Mouse (Mus musculus) common myeloid progenitor, adult 5-6 weeks (primary cell): ENCODE results near the gene Gmds. TPM values are rescaled to one million over a fixed set of nuclear protein-coding genes. Genes with fewer than 3 reads are reported as not detected.
A peak's percentile ranks its signal among the peaks of the same experiment; 100 is the strongest.

ENCODE experiments used
- ATAC-seq: replicated peaks from 2 replicates; pipeline ENCODE4 v1.8.0; 2016; ENCODE audit warnings: low read depth, mild to moderate bottlenecking, moderate TSS enrichment, inconsistent platforms; ENCODE audit not compliant: poor library complexity, severe bottlenecking
- total RNA-seq: library from RNA; stranded (forward); fragments of 200-1000, 187-1606 nt; gene quantifications from 2 replicates; pipeline ENCODE4 v1.2.3, GENCODE M21; 2017

Gmds gene
- total RNA-seq, 1 experiment from 2014 or later = 26.3 TPM

DNA sequence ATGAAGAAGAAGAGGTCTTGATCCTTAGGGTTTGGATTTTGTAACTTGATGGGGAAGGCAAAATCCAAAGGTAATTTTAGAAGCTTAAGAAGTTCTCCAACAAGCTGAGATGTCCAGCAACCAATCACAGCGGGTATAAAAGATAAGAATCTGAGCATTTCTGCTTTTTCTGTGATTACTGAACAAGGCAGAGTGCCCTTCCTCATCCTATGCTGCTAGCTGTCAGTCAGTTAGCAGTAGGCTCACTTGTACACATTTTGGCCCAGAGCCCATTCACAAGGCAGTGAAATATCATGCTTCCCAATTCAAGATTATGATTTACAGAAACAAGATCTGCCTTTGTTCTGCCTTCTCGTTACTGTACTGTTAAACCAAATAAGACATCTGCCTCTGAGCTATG, 295.8 kb downstream of the Gmds start:
- ATAC-seq = peak; percentile 63; the same call in 1 of the 2 replicates

DNA sequence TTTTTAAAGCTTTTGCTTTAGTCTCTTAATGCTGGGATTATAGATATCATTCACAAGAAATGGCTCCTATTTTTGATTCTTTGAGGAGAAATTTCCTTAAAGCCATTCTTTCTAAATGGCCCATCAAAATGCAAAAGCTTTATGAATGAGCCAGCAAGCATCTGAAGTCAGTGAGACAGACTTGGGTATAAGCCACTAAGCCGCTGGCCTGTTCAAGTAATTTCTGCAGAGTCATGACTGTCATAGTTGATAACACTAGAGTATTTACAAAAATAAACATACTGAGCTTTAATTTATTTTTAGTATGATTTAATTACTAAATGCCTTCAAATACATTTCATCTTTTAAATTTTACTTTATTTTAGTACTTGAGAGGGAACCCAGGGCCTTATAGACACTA, 297.7 kb downstream of the Gmds start:
- no peak for ATAC-seq

DNA sequence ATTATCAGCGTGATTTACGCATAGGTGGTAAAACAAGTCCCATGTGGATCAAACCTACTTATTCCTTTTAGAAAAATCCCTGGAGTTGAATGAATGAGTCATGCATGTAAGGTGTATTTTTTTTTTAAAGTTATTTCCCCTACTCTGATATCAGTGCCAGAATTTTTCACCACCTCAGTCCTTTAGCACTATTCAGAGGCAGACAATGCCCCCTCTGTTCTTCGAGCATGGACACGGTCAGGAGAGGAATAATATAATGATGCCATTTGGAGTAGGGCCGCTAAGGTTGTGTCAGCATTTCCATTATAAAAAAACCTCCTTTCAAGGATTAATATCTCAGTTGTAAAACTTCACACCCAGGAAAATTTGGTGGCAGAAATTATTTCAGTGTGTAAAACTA, 301.6 kb downstream of the Gmds start:
- ATAC-seq = no peak

DNA sequence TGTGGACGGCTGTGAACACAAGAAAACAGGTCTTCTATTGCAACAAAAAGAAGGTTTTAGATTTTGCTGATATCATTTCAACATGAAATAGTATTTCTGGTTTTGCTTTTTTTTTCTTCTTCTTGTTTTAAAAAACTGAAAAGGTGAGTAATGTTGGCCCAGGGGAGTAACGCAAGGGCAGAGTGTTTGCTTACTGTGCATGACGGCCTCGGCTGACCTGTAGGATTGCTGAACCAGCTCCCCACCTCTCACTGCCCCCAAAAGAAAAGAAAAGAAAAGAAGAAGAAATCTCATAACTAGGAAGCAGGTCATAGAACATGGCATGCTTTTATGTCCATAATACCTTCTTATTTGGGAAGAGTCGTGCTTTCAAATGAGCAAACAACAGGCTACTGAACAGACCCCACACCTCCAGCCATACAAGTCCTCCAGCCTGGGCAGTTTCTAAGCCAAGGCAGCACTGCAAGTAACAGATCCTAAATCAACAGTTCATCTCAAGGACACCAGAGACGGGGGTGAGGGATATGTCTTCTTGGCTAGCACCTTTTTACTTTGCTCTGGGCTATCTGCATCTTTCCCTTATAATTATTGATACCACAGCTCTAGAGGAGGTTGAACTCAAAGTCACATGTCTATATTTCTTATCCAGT, 303.6 kb downstream of the Gmds start:
- ATAC-seq = no peak

DNA sequence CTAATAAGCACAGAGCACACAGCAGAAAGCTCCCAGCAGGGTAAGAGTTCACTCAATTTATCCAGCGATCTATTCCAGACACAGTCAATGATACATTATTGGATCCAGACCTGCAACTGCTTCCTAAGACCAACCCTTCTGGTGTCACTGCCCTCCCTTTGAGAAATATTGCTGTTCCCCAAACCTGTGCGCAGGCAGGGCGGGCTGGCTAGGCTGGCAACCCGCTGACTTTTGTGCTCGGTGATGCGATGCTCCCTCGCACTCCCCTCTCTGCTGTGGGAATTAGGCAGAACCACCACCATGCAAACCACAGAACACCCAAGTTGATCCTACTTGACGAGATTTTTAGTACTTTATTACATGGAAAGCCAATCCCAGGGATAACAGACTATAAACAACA, 304.4 kb downstream of the Gmds start:
- ATAC-seq = no peak

DNA sequence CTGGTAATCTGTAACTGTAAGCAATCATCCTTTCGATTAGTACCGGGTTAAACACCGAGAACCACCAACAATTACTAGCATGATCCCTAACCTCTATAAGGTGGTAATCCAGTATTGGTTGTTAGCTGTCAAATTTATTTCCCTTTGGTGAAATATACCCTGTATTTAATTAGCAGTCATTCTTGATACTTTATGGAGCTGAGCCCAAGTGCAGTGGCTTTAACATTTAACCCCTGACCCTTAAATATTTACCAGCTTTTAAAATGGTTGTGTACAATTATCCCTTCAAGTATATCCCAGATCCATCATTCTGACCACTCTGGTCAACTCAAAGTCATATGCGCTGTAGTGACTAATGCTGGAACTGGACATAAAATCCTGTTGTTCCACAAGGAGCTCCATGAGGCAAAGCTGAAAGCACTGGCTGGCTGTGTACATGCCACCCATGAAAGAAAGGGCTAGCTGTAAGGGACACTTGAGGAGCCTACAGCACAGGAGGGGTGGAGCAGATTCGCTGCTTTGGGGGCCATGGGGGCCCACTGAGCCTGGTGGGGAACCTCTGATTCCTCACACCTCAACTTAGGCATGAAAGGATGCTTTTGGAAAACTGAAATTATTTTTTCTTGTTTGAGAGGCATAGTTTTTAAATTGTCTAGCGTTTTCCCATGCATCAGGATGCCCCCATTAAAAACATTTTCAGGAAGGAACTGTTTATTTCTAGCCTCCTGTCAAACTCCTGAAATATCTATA, 312.1 kb downstream of the Gmds start:
- ATAC-seq = no peak

DNA sequence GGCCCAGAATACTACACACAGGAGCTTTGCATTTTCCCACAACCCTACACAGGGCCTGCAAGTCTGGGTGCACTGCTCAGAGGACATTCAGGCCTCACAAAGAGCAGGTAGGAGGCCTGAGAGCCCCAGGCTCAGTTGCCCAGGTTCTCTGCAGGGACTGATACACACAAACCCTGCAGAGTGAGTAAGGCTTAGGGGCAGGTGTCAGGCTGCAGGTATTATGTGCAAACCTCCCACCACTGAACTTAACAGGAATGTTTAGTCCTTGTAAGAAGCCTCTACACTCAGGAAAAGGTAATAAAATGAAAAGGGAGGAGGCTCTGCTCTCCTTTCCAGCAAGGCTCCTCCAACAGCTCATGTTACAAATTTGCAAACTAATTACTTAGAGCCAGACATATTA, 313.7 kb downstream of the Gmds start:
- ATAC-seq = no peak

DNA sequence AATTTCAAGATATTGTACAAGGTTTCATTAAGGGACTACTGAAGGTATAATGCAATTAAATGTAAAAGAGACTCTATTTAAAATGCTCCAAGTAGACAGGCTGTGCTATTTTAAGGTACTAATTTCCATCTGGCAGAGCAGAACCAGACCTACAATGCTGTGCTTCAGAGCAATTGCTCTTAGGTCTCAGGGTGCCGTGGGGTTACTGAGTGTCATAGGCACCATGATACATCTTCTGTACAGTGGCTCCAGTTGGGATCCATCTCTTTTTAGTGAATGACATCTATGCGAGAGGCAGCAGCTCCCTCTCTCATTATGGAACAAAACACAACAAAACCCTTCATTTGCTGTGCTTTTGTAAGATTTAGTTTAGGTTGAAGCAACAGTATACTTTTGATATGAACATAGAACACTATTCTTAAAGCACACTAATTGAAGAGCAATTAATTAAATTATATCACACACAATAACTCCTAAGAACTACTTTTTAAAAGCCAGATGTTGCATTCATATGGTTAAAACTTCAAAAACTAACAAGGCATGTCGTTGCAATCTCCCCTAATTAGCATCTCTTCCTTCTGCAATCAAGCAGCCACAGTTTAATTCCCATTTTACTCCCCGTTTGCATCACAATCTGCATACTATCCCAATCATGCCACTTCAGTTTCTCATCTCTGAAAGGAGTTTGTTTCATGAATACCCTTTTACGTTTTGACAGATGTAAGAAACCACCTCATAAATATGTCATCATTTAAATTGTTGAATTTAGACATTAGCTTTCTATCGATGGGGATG, 317.9 kb downstream of the Gmds start:
- no peak for ATAC-seq

DNA sequence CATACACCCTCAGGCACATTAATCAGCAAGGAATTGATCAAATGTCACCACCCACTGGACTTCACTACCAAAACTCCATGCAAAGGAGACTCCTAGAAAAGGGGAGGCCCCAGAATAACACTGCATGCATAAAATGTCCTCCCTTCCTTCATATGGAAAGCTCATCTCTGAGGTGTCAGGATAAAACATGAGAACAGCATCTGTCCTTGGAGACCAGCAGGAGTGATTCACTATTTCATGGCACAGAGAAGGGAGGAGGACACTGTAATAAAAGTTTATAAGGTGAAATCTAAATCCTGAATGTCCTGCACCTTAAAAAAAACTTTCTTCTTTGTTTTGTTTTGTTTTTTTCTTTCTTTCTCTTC, 319.3 kb downstream of the Gmds start:
- no peak for ATAC-seq

DNA sequence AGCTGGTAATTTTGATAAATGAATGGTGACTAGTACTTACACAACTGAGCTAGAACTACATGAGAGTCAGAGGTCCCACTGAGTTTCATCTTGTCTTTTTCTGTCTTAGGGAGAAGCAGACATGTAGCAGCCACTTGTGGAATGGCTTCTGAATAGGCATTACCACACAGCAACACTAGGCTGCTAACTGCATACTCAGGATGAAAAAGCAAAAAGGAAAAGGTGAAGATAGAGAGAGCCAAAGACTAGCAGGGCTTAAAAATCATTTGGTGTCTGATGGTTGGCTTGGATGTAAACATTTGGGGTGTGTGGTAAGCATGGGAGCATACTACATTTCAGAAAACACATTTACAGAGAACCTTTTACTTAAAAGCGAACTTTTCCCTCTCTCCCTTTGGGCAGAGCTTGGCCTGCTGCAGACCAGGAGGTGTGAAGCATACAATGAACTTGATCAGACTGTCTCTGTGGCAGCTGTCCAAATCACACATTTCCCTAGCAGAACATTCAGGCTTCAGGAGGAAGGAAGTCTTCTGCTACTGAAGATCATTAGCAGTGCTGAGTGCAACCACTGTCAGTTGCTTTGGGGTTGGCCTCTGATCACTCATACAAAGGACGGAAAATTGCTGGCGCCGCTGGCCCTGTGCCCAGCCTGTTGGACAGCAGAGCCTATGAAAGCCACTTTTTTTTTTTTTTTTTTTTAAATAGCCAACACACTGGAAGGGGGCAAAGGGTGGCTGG, 319.9 kb downstream of the Gmds start:
- ATAC-seq = peak; percentile 96

DNA sequence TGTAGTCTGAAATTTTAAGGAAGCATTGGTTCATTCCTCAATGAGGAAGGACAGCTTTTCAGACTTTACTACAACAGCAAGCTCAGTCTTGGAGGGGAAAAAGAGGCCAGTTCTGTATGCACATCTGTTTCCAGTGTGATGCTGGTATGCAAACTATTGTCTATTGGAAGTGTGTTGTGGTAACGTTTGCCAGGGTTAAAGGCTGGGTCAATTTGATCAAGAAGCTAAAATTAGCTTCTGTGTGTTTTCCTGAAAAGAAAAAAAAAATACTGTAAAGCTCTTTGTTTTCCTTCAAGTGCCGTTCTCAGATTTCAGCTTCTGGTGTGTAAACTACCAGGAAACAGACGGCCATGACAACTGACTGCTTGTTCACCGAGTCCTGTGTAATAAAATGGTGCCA, 329.7 kb downstream of the Gmds start:
- no peak for ATAC-seq

DNA sequence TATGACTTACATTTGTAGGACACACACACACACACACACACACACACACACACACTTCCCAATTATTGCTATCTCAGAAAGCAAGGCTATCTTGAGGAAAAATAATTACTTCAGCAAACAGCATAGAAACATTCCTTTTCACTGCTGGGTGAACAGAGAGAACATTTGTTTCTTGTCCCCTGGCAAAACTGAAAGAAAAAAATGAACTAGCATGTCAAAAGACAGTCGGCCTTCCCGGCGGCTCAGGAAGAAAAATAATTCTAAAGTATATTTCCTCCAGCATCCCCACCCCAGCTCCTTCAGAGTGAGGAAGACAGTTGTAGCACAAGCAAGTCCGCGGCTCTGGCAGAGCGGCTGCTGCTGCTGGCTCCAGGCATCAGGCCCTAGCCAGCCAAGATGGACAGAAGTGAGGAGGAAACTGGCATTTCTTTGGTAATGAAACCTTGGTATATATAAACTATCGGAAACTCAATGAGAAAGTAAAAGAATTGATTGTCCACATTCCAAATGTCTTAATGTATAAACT, 330.4 kb downstream of the Gmds start:
- no peak for ATAC-seq

DNA sequence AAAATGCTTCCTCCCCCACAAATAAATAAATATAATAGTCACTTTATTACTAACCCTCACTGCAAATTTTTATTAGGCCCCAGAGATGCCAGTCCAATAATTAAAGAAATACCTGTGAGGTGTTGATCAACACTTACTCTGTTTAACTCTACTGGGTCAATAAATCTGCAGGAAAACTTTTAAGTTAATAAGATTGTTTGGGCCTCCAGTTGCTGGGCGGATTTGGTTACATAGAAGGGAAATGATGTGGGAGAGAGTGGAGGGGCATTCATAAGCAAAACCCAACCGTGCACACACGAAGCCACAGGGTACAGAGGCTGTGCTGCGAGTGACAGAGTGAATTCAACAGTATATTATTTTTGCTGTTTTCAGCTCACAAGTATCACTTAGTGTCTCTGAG, 345.1 kb downstream of the Gmds start:
- ATAC-seq = no peak

DNA sequence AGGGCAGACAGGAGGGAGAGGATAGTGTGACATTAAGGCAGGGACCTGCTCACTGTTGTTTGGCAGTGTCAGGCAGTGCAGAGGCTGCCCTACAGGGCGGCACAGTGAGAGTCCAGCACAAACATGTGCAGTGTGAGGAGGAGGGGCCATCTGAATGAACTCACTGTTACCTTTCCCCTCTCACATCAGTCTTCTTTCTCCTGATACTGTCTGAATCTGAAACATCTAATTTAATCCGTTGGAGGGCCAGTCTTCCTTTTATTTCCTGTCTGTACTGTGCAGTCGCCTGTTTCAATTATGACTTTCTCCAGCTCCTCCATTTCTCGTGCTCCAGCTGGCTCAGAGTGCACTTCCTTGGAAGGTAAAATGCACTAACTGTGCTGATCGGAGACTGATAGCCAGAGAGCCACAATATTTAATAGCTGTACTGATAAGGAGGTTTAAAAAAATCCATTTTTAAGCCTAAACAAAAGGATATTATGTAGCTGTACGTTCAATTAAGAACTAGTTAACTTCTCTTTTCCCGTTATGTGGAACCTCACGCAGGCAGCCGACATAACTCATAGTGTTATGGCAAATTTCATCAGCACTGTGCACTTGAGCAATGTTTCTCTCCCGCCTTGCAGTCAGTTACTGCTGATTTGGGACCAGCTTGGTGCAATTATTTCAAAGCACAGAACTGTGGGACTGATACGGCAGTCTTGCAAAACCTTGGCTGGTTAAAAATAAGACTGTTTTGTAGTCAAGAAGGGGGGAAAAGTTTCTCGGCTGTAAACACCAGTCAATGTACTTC, 345.9 kb downstream of the Gmds start:
- peak; percentile 83 for ATAC-seq

DNA sequence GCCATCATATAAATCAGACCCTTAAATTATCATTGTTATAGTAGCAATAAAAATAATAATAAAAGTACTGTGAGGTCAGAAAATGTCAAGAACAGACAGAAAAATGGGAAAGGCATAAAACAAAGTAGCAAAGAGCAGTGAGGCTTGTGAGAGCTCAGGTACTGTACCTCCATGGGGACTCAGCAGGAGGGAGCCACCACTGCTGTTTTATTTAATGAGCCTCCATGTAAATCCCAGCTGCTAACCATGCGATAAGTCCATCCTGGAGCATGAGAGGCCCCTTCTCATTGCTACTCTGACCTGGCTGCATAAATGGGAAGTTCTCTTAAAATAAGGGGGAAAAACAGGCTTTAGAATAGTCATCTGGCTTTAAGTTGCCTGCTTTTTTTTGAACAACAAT, 357.3 kb downstream of the Gmds start:
- no peak for ATAC-seq

DNA sequence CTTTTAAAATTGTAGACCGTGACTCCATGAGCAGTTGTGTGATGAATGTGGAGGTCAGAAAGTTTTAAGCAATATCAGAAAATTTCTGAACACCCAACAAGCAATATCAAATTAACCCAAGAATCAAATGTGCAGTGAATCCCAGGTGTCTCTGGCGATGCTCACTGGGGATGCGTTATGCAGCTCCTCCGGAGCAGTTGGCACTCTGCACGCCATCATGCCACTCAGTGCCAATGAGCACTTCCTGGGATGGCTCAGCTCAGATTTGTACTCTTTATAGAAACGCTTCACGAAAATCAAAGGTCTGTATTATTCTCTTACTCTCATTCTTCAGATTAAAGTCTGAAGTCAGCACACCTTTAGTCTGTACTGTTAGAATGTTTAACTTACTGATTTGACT, 360.4 kb downstream of the Gmds start:
- no peak for ATAC-seq

DNA sequence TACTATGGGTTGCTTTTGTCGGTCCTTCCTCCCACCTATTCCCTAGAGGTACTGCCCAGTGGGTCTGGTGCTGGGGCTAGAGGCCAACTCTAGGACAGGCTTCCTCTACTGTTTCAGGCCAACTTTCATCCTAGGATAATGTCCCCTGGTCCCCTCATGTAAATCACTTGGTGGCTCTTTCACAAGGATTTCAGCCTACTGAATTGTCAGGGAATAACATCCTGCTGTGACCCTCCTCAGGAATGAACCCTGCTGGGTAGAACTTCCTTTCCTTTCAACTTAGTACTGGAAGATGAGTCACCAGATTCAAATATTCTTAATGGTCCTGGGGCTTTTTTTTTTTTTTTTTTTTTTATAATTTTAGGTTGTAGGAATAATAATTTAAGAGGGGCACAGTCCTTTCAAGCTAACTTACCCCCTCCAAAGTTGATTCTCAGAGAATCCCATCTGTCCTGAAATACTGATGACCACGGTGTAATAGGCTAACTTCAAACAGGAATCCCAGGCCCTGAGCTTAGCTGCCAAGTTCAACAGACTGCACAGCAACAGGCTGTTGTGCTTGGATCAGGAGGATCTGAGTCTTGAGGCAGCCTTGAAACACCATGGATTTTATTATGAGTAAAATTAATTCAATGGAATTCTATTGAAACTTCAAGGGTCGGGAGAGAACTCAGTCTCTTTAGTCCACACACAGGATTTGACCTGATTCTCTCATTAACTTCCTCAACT, 363.6 kb downstream of the Gmds start:
- ATAC-seq = no peak

DNA sequence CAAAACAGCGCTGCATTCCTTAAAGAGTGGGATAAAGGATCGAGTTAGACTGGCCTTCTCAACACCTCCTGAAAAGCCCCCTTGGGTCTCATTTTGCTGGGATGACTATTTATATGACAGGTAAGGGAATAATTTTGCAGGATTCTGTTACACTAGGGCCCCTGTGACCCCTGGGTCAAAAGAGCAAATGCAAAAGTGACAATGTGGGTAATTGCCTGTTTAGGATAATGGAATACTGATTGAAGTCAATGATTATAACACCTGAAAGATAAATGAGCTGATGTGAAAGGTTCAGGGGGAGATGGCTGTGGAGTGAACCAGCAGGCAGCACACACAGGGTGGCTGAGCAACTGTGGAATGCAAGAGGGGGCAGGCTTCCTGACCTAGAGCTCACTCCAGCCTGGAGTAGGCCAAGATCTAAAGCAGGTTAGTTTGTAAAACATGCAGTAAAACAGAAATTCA, 367.5 kb downstream of the Gmds start:
- ATAC-seq = no peak

DNA sequence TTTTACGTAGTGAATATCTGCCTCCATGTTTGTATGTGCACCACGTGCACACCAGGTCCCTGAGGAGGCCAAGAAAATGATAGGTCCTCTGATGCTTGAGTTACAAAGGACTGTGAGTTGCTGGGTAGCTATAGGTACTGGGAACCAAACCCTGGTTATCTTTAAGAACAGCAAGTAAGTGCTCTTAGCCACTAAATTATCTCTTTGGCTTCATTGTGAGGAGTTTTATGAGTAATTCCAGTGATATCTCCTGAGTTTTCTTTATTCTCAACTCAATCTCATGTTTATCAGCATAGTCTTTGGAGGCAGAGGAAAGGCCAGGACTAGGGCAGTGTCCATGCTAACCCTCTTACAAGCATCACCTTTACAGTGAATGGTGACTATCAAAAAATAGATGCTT, 370.3 kb downstream of the Gmds start:
- ATAC-seq = no peak
